In genomic region chr4:132945261-132946046, GRCm38 (mm10) we compare ENCODE assay signal across 8 mouse cellular contexts. TPM values are rescaled to one million over a fixed set of nuclear protein-coding genes. Genes with fewer than 3 reads are reported as not detected.
DNase-seq lines count a peak whose midpoint lies in the region; ATAC-seq and TF ChIP-seq lines count a peak whose summit lies in the region.

No protein-coding gene starts in this region.

- no peak overlapping the region for H3K4me3 ChIP-seq in forebrain, embryonic 11.5 days (ENCODE audit: low read depth, low read length)
- peak overlapping the region; percentile 3 for H3K4me3 ChIP-seq in heart, embryonic 16.5 days (ENCODE audit: low read length)
- H3K4me3 ChIP-seq in liver, embryonic 15.5 days (replicated peaks): peak overlapping the region; percentile 21; the same call in 1 of the 2 replicates
- H3K4me3 ChIP-seq in neural tube, embryonic 11.5 days (ENCODE audit: low read depth, low read length): 0 out of 2 replicates have a peak overlapping the region, but pooled peaks have one; percentile 1
- H3K4me3 ChIP-seq in stomach, embryonic 16.5 days (replicated peaks; ENCODE audit: low read length): peak overlapping the region; percentile 22

- peak; percentile 95 for TF ChIP-seq CTCF in brain, embryonic 14.5 days (IDR thresholded peaks at IDR 0.05; ENCODE audit: borderline replicate concordance, extremely low read depth, insufficient read depth, insufficient read length)

- H3K36me3 ChIP-seq in forebrain, embryonic 11.5 days (ENCODE audit: control insufficient read depth, insufficient read depth, low read length): no peaks in the 10 kb centered on the region
- no peaks in the 10 kb centered on the region for H3K36me3 ChIP-seq in heart, embryonic 16.5 days (ENCODE audit: control insufficient read depth, insufficient read depth)
- no peaks in the 10 kb centered on the region for H3K36me3 ChIP-seq in liver, embryonic 15.5 days (replicated peaks)
- H3K36me3 ChIP-seq in neural tube, embryonic 11.5 days (ENCODE audit: control insufficient read depth, insufficient read depth, low read length): no peaks in the 10 kb centered on the region
- H3K36me3 ChIP-seq in stomach, embryonic 16.5 days (ENCODE audit: control insufficient read depth, insufficient read depth, low read length): no peaks in the 10 kb centered on the region

- peak; percentile 88 for DNase-seq in CD4-positive helper T cell, adult 2 months (ENCODE audit: low read depth, low spot score)
- DNase-seq in brain, embryonic 14.5 days (ENCODE audit: low read depth): peak; percentile 91
- DNase-seq in forebrain, embryonic 11.5 days (ENCODE audit: low spot score): peak; percentile 94
- peak; percentile 78 to 87 for DNase-seq in kidney, postnatal 36 days
- DNase-seq in neural tube, embryonic 11.5 days (ENCODE audit: low spot score): peak; percentile 90

- H3K9me3 ChIP-seq in forebrain, embryonic 11.5 days (ENCODE audit: control insufficient read depth, low read length): no peaks in the 10 kb centered on the region
- no peaks in the 10 kb centered on the region for H3K9me3 ChIP-seq in heart, embryonic 16.5 days (replicated peaks; ENCODE audit: control insufficient read depth, low read length)
- H3K9me3 ChIP-seq in liver, embryonic 15.5 days (replicated peaks): no peaks in the 10 kb centered on the region
- H3K9me3 ChIP-seq in neural tube, embryonic 11.5 days (ENCODE audit: control insufficient read depth, low read length): no peaks in the 10 kb centered on the region
- no peaks in the 10 kb centered on the region for H3K9me3 ChIP-seq in stomach, embryonic 16.5 days (replicated peaks; ENCODE audit: control insufficient read depth, low read length)

- WGBS in forebrain, embryonic 11.5 days: 7% methylated on average over 15 of the region's 15 CpGs
- 5% methylated on average over 15 of the region's 15 CpGs for WGBS in heart, embryonic 16.5 days
- WGBS in liver, embryonic 15.5 days (ENCODE audit: insufficient replicate concordance): 4% methylated on average over 15 of the region's 15 CpGs
- WGBS in neural tube, embryonic 11.5 days: 5% methylated on average over 15 of the region's 15 CpGs
- 3% methylated on average over 15 of the region's 15 CpGs for WGBS in stomach, embryonic 16.5 days

- H3K9ac ChIP-seq in forebrain, embryonic 11.5 days (ENCODE audit: low read length): peak overlapping the region; percentile 31; the same call in 1 of the 2 replicates
- H3K9ac ChIP-seq in heart, embryonic 16.5 days (ENCODE audit: low read length): peak overlapping the region; percentile 61
- H3K9ac ChIP-seq in liver, embryonic 15.5 days: no peak overlapping the region
- H3K9ac ChIP-seq in neural tube, embryonic 11.5 days (ENCODE audit: low read length): peak overlapping the region; percentile 44
- peak overlapping the region; percentile 51 for H3K9ac ChIP-seq in stomach, embryonic 16.5 days (ENCODE audit: low read length)

- peak; percentile 79 for ATAC-seq in forebrain, embryonic 11.5 days (replicated peaks; ENCODE audit: low FRiP score)
- peak; percentile 79 for ATAC-seq in heart, embryonic 16.5 days (replicated peaks; ENCODE audit: extremely low read depth, insufficient read depth, low FRiP score)
- peak; percentile 66 for ATAC-seq in liver, embryonic 15.5 days (ENCODE audit: insufficient read depth)
- ATAC-seq in neural tube, embryonic 11.5 days (ENCODE audit: insufficient read depth, low FRiP score, low TSS enrichment): peak; percentile 53
- ATAC-seq in stomach, embryonic 16.5 days (ENCODE audit: insufficient read depth, low FRiP score): peak; percentile 84

- no peaks in the 10 kb centered on the region for H3K27me3 ChIP-seq in forebrain, embryonic 11.5 days (ENCODE audit: control insufficient read depth, insufficient read depth, low read length)
- no peaks in the 10 kb centered on the region for H3K27me3 ChIP-seq in heart, embryonic 16.5 days (ENCODE audit: control insufficient read depth, insufficient read depth, low read length)
- peaks cover 8% of the 10 kb centered on the region; the same call in 1 of the 2 replicates for H3K27me3 ChIP-seq in liver, embryonic 15.5 days
- H3K27me3 ChIP-seq in neural tube, embryonic 11.5 days (ENCODE audit: control insufficient read depth, insufficient read depth, low read length): no peaks in the 10 kb centered on the region
- no peaks in the 10 kb centered on the region; the same call in 1 of the 2 replicates for H3K27me3 ChIP-seq in stomach, embryonic 16.5 days (ENCODE audit: control insufficient read depth, insufficient read depth, low read length)

- H3K27ac ChIP-seq in forebrain, embryonic 11.5 days (ENCODE audit: low read depth, low read length): no peak overlapping the region
- peak overlapping the region; percentile 70 for H3K27ac ChIP-seq in heart, embryonic 16.5 days (ENCODE audit: low read length)
- peak overlapping the region; percentile 73 for H3K27ac ChIP-seq in liver, embryonic 15.5 days (replicated peaks)
- peak overlapping the region; percentile 15; the same call in 1 of the 2 replicates for H3K27ac ChIP-seq in neural tube, embryonic 11.5 days (ENCODE audit: low read depth, low read length)
- H3K27ac ChIP-seq in stomach, embryonic 16.5 days (ENCODE audit: low read length): peak overlapping the region; percentile 88

- peaks cover 5% of the 10 kb centered on the region; the same call in 1 of the 2 replicates for H3K4me1 ChIP-seq in forebrain, embryonic 11.5 days (replicated peaks; ENCODE audit: control insufficient read depth, insufficient read depth, low read length)
- peaks cover 32% of the 10 kb centered on the region for H3K4me1 ChIP-seq in heart, embryonic 16.5 days (ENCODE audit: control insufficient read depth, insufficient read depth, low read length)
- H3K4me1 ChIP-seq in liver, embryonic 15.5 days (replicated peaks): peaks cover 37% of the 10 kb centered on the region
- H3K4me1 ChIP-seq in neural tube, embryonic 11.5 days (ENCODE audit: control insufficient read depth, insufficient read depth, low read length): peaks cover 6% of the 10 kb centered on the region
- H3K4me1 ChIP-seq in stomach, embryonic 16.5 days (ENCODE audit: control insufficient read depth, insufficient read depth, low read length): peaks cover 23% of the 10 kb centered on the region

- H3K4me2 ChIP-seq in forebrain, embryonic 11.5 days (ENCODE audit: low read depth, low read length, severe bottlenecking): peak overlapping the region; percentile 30
- peak overlapping the region; percentile 49 for H3K4me2 ChIP-seq in heart, embryonic 16.5 days (ENCODE audit: low read depth, low read length)
- peak overlapping the region; percentile 56 for H3K4me2 ChIP-seq in liver, embryonic 15.5 days
- peak overlapping the region; percentile 30 for H3K4me2 ChIP-seq in neural tube, embryonic 11.5 days (ENCODE audit: low read depth)
- H3K4me2 ChIP-seq in stomach, embryonic 16.5 days (ENCODE audit: low read depth, low read length): peak overlapping the region; percentile 54

- TF ChIP-seq POLR2A in brain, embryonic 14.5 days (IDR thresholded peaks at IDR 0.05; ENCODE audit: borderline replicate concordance, extremely low read depth, insufficient read depth, insufficient read length, poor library complexity, severe bottlenecking): no peak

RNA-seq across cellular contexts. Expression of gene Fam76a, which starts 23.1 kb away (rescaled TPM):
- polyA plus RNA-seq in brain, embryonic 14.5 days (2012; rRNA removed): 19.8 and 20.3 TPM in 2 replicates
- 28.1 and 31.4 TPM in 2 replicates for polyA plus RNA-seq in forebrain, embryonic 11.5 days (2014; fragmentation: Nextera tagmentation; extraction: Ambion mirVana)
- polyA plus RNA-seq in heart, embryonic 16.5 days (2015; fragmentation: Nextera tagmentation; extraction: Ambion mirVana): 41.5 and 46.2 TPM in 2 replicates
- 27.6 and 28.5 TPM in 2 replicates for polyA plus RNA-seq in liver, embryonic 15.5 days (2015; fragmentation: Nextera tagmentation; extraction: Ambion mirVana)
- 28.2 and 28.4 TPM in 2 replicates for polyA plus RNA-seq in neural tube, embryonic 11.5 days (2014; fragmentation: Nextera tagmentation; extraction: Ambion mirVana)
- 31.9 and 34.0 TPM in 2 replicates for polyA plus RNA-seq in stomach, embryonic 16.5 days (2015; fragmentation: Nextera tagmentation; extraction: Ambion mirVana)

RNA-seq across cellular contexts. Expression of gene Fgr, which starts 28.4 kb away (rescaled TPM):
- 0.09 and 0.15 TPM in 2 replicates for polyA plus RNA-seq in brain, embryonic 14.5 days (2012; rRNA removed)
- polyA plus RNA-seq in forebrain, embryonic 11.5 days (2014; fragmentation: Nextera tagmentation; extraction: Ambion mirVana): 0.13 TPM in 1 of 2 replicates, not detected in the other
- polyA plus RNA-seq in heart, embryonic 16.5 days (2015; fragmentation: Nextera tagmentation; extraction: Ambion mirVana): 0.70 and 1.4 TPM in 2 replicates
- 2.7 and 2.8 TPM in 2 replicates for polyA plus RNA-seq in liver, embryonic 15.5 days (2015; fragmentation: Nextera tagmentation; extraction: Ambion mirVana)
- 0.09 and 0.24 TPM in 2 replicates for polyA plus RNA-seq in neural tube, embryonic 11.5 days (2014; fragmentation: Nextera tagmentation; extraction: Ambion mirVana)
- 1.2 and 1.8 TPM in 2 replicates for polyA plus RNA-seq in stomach, embryonic 16.5 days (2015; fragmentation: Nextera tagmentation; extraction: Ambion mirVana)
